Mouse (Mus musculus) heart, postnatal 0 days (tissue): Measurements from ENCODE around the gene Naa38. TPM values are rescaled to one million over a fixed set of nuclear protein-coding genes. Genes with fewer than 3 reads are reported as not detected.

Experiments
- ATAC-seq: fragments of 200-750 bp; cut with Nextera tagmentation; 2 replicates; pipeline ENCODE4 v1.8.0; 2017; ENCODE audit warnings: low read depth, moderate number of reproducible peaks, moderate library complexity; ENCODE audit not compliant: insufficient read depth
- DNase-seq: peaks from one replicate; pipeline ENCODE4 v3.0.0-alpha.2; 2016; ENCODE audit warnings: low spot score
- H3K27ac ChIP-seq: fragments of 300-500 bp; sonication (generic); 2 replicates; pipeline ENCODE4 v1.5.1; 2014; ENCODE audit warnings: low read depth, mild to moderate bottlenecking
- H3K27me3 ChIP-seq: fragments of 300-500 bp; sonication (generic); 2 replicates; pipeline ENCODE4 v1.6.1; 2014; ENCODE audit warnings: low read length, mixed read lengths; ENCODE audit not compliant: control insufficient read depth, insufficient read depth
- H3K36me3 ChIP-seq: fragments of 300-500 bp; sonication (generic); replicated peaks from 2 replicates; pipeline ENCODE4 v1.6.1; 2014; ENCODE audit warnings: low read length, mixed read lengths; ENCODE audit not compliant: control insufficient read depth, insufficient read depth
- H3K4me1 ChIP-seq: fragments of 300-500 bp; sonication (generic); 2 replicates; pipeline ENCODE4 v1.6.1; 2014; ENCODE audit warnings: antibody characterized with exemption; ENCODE audit not compliant: control insufficient read depth, insufficient read depth
- H3K4me2 ChIP-seq: fragments of 300-500 bp; sonication (generic); 2 replicates; pipeline ENCODE4 v1.6.1; 2014; ENCODE audit warnings: low read depth, mild to moderate bottlenecking, low read length, moderate library complexity
- H3K4me3 ChIP-seq: fragments of 300-500 bp; sonication (generic); 2 replicates; pipeline ENCODE4 v1.5.1; 2014; ENCODE audit warnings: low read depth, low read length
- H3K9ac ChIP-seq: fragments of 300-500 bp; sonication (generic); replicated peaks from 2 replicates; pipeline ENCODE4 v1.6.1; 2014; ENCODE audit warnings: low read depth, low read length, mixed read lengths
- H3K9me3 ChIP-seq: fragments of 300-500 bp; sonication (generic); replicated peaks from 2 replicates; pipeline ENCODE4 v1.6.1; 2016; ENCODE audit warnings: low read length; ENCODE audit not compliant: control insufficient read depth
- CTCF ChIP-seq: IDR thresholded peaks from 2 replicates; pipeline ENCODE4 v1.5.1; 2016; ENCODE audit warnings: antibody characterized with exemption, control low read depth, low read depth
- EP300 ChIP-seq: IDR thresholded peaks from 2 replicates; pipeline ENCODE4 v1.6.1; 2016; ENCODE audit warnings: antibody characterized with exemption, low read depth
- WGBS: fragments of 180-500 bp; shearing (Covaris S2); extraction: QIAGEN DNeasy Blood & Tissue Kit; methylation state at CpG from one replicate; pipeline ENCODE4 v1.1.7; 2014; 5-methylcytosine and 5-hydroxymethylcytosine counted together
- polyA plus RNA-seq: library from polyadenylated mRNA; unstranded; fragments of >200 nt; fragmentation: Nextera tagmentation; extraction: Ambion mirVana; gene quantifications from 2 replicates; pipeline ENCODE4 v1.2.1, GENCODE M21; 2015
- total RNA-seq: library from RNA; depleted of rRNA; stranded (reverse); fragments of >200 nt; gene quantifications from 2 replicates; pipeline ENCODE4 v1.2.3, GENCODE M21; 2014; ENCODE audit warnings: low replicate concordance

Gene Naa38
- total and polyA plus RNA-seq, 2 experiments from 2014 or later = 64.9 to 171 TPM

- H3K9me3 ChIP-seq = no peaks in the 10 kb centered on the region
- peak overlapping the region; percentile 95 for H3K27ac ChIP-seq
- TF ChIP-seq CTCF (no peak), EP300 (no peak)
- no peak overlapping the region; the same call in 1 of the 2 replicates for H3K9ac ChIP-seq
- no peaks in the 10 kb centered on the region for H3K4me1 ChIP-seq
- ATAC-seq (no peak), DNase-seq (no peak)
- H3K27me3 ChIP-seq = no peaks in the 10 kb centered on the region
- peak overlapping the region; percentile 72 for H3K4me2 ChIP-seq
- H3K36me3 ChIP-seq = peaks cover 51% of the 10 kb centered on the region
- 57% methylated on average over 66 of the region's 66 CpGs for WGBS
- H3K4me3 ChIP-seq = peak overlapping the region; percentile 61
Observed at GRCm38 (mm10) chr11:69399201-69400082, 4.2 kb downstream of the Naa38 start.

GRCm38 (mm10) chr11:69400083-69400850, 5.0 kb downstream of the Naa38 start:
- ATAC-seq (no peak), DNase-seq (peak; percentile 4)
- Histone ChIP-seq H3K4me3 (0 out of 2 replicates have a peak overlapping the region, but pooled peaks have one; percentile 61), H3K9ac (no peak overlapping the region), H3K9me3 (no peaks in the 10 kb centered on the region), H3K4me2 (peak overlapping the region; percentile 29), H3K4me1 (no peaks in the 10 kb centered on the region), H3K36me3 (peaks cover 59% of the 10 kb centered on the region), H3K27me3 (no peaks in the 10 kb centered on the region), H3K27ac (no peak overlapping the region)
- TF ChIP-seq CTCF (no peak), EP300 (no peak)
- WGBS = 74% methylated on average over 25 of the region's 25 CpGs

- peak; percentile 94 for DNase-seq
- Histone ChIP-seq H3K9ac (no peak overlapping the region), H3K4me2 (no peak overlapping the region), H3K36me3 (peaks cover 69% of the 10 kb centered on the region), H3K27me3 (no peaks in the 10 kb centered on the region), H3K9me3 (no peaks in the 10 kb centered on the region), H3K27ac (no peak overlapping the region), H3K4me3 (no peak overlapping the region), H3K4me1 (no peaks in the 10 kb centered on the region)
- peak; percentile 63 for ATAC-seq
- WGBS = 19% methylated on average over 22 of the region's 22 CpGs
- TF ChIP-seq CTCF = peak; percentile 95
- no peak for TF ChIP-seq EP300
Observed at GRCm38 (mm10) chr11:69401210-69401637, 5.9 kb downstream of the Naa38 start.

GRCm38 (mm10) chr11:69401987-69402386, 6.7 kb downstream of the Naa38 start:
- Histone ChIP-seq H3K9me3 (no peaks in the 10 kb centered on the region), H3K4me1 (no peaks in the 10 kb centered on the region), H3K27ac (no peak overlapping the region), H3K9ac (no peak overlapping the region), H3K4me3 (no peak overlapping the region), H3K36me3 (peaks cover 76% of the 10 kb centered on the region), H3K4me2 (no peak overlapping the region), H3K27me3 (no peaks in the 10 kb centered on the region)
- TF ChIP-seq CTCF = no peak
- no peak for TF ChIP-seq EP300
- WGBS = 88% methylated on average over 12 of the region's 12 CpGs
- ATAC-seq (no peak), DNase-seq (peak; percentile 4)

GRCm38 (mm10) chr11:69403691-69404594, 8.7 kb downstream of the Naa38 start:
- WGBS = 89% methylated on average over 34 of the region's 38 CpGs
- Histone ChIP-seq H3K9me3 (no peaks in the 10 kb centered on the region), H3K4me2 (no peak overlapping the region), H3K27ac (no peak overlapping the region), H3K4me1 (peaks cover 7% of the 10 kb centered on the region; the same call in 1 of the 2 replicates), H3K27me3 (no peaks in the 10 kb centered on the region), H3K4me3 (no peak overlapping the region), H3K9ac (no peak overlapping the region), H3K36me3 (peaks cover 84% of the 10 kb centered on the region)
- no peak for DNase-seq
- TF ChIP-seq CTCF (no peak), EP300 (no peak)
- ATAC-seq = no peak
